Mouse (Mus musculus) macrophage (primary cell): ENCODE results near the gene Olfr204. TPM values are rescaled to one million over a fixed set of nuclear protein-coding genes. Genes with fewer than 3 reads are reported as not detected.
"Not testable (repeated sequence)": the region's sequence is repeated elsewhere in the genome, so short reads cannot be mapped to it uniquely, and the experiment has no call there.

Experiments used
- H3K27ac ChIP-seq: fragments of 350-480 bp; formaldehyde crosslinking; 2 replicates; pipeline ENCODE4 v1.9.0; 2021
- H3K36me3 ChIP-seq: fragments of 350-480 bp; formaldehyde crosslinking; 2 replicates; pipeline ENCODE4 v1.9.0; 2021; ENCODE audit errors: inconsistent target
- H3K4me3 ChIP-seq: fragments of 350-480 bp; formaldehyde crosslinking; 2 replicates; pipeline ENCODE4 v1.9.0; 2021; ENCODE audit errors: inconsistent target
- H3K79me2 ChIP-seq: fragments of 350-480 bp; formaldehyde crosslinking; 2 replicates; pipeline ENCODE4 v1.9.0; 2021; ENCODE audit errors: inconsistent target
- WGBS: methylation state at CpG from one replicate; pipeline ENCODE4 v1.1.7; 2026; ENCODE audit warnings: inconsistent platforms; ENCODE audit not compliant: missing documents; 5-methylcytosine and 5-hydroxymethylcytosine counted together
- polyA plus RNA-seq: library from polyadenylated mRNA; stranded (reverse); fragments of 250-400 nt; gene quantifications from 3 replicates; pipeline ENCODE4 v1.2.4, GENCODE M21; 2018; ENCODE audit warnings: inconsistent platforms
- total RNA-seq, 78 experiments: library from RNA; depleted of rRNA; stranded (reverse); fragments of 250-400 nt; gene quantifications; 1 replicate in 9 of 78; 2 replicates in 24 of 78; 3 replicates in 43 of 78; 4 replicates in 2 of 78; pipeline ENCODE4 v1.2.4; 2018; ENCODE audit warnings: inconsistent platforms in 56 of 78

Gene Olfr204
- not detected for total RNA-seq (2018; cell fraction: chromatin; rRNA removed)
- total RNA-seq (2018; cell fraction: cytosol; rRNA removed), result not detected
- not detected for total RNA-seq (2018; cell fraction: nucleus; rRNA removed)
- polyA plus RNA-seq, result not detected in 3 replicates

DNA sequence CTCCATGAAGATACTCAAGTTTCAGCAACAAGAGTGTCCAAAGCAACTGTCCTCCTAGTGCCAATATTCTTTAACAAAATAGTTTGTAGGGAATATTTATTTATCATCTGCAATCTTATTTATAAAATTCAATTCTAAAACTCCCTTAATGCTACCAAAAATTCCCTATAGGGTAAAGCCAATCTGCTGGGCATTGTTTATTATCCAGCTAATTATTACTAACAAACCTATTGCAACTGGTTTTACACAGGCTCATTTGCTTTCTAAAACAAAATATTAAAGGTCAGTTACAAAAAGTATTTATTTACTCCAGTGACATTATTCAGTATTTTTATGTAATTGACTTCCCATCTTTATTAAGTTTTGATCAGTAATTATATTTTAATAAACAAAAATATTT is at the start of gene Olfr204:
Gene Olfr204 (minus strand): TSS at position 101 of the 400 bp plus-strand sequence.
- no peaks in the 10 kb centered on the region for H3K36me3 ChIP-seq
- H3K4me3 ChIP-seq, result no peak within 1 kb of the TSS
- H3K79me2 ChIP-seq, result no peaks in the 10 kb centered on the region
- no peak within 1 kb of the TSS for H3K27ac ChIP-seq

DNA sequence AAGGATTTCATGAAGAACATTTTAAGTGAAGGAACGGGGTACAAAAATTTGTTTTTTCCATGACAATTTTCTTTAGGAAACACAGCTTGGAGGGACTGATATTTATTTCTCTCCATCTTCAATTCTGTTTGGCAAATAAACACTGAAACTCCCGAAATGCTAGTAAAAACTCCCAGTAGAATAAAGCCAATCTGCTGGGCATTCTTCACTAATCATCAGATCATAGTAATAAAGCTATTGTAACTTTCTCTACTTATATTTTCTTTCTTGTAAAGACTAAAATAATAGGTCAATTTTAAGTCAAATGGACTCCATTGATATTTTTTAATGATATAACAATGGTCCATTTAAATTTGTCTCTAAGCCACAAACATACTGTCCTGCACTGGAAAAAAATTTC is 45.8 kb upstream of the Olfr204 start, which contains the start of gene Olfr209:
Gene Olfr209 (minus strand): TSS at position 101 of the 400 bp plus-strand sequence.
- H3K27ac ChIP-seq, result no peak within 1 kb of the TSS
- WGBS, result 76% methylated on average over 2 of the region's 2 CpGs
- no peak within 1 kb of the TSS for H3K4me3 ChIP-seq
- no peaks in the 10 kb centered on the region for H3K79me2 ChIP-seq
- no peaks in the 10 kb centered on the region for H3K36me3 ChIP-seq

DNA sequence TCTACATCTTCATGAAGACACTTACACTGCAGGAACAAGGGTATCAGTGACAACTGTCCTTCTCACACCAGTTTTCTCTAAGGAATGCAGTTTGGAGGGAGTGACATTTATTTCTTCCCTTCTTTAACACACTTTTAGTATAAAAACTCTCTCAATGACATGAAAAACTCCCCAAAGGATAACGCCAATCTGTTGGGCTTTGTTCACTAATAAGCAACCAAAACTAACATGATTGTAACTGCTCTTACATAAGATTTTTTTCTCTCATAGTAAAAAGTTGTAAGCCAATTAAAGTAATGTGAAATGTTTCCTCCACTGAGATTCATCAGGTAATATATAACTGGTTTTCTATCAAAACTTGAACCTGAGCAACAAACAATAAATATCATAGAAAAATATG is 31.1 kb upstream of the Olfr204 start, which contains the start of gene Olfr206:
Gene Olfr206 (minus strand): TSS at position 101 of the 400 bp plus-strand sequence.
- 91% methylated on average over 1 of the region's 1 CpGs for WGBS
- no peak within 1 kb of the TSS for H3K4me3 ChIP-seq
- H3K79me2 ChIP-seq, result no peaks in the 10 kb centered on the region
- no peaks in the 10 kb centered on the region for H3K36me3 ChIP-seq
- no peak within 1 kb of the TSS for H3K27ac ChIP-seq

DNA sequence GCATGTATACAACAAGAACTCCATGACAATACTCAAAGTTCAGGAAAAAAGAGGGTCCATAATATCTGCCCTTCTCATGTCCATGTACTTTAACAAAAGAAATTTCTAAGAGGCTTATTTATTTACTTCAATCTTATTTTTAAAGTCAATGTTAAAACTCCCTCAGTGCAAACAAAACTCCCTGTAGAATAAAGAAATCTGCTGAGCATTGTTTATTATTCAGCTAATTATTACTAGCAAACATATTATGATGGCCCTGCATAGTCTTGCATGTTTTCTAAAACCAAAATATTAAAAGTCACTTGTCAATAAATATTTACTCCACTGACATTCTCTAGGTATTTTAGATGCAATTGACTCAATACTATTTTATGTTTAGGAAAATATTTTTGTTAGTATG is 13.0 kb upstream of the Olfr204 start, which contains the start of gene Olfr205:
Gene Olfr205 (minus strand): TSS at position 101 of the 400 bp plus-strand sequence.
- Histone ChIP-seq H3K4me3 (no peak within 1 kb of the TSS), H3K79me2 (no peaks in the 10 kb centered on the region), H3K36me3 (no peaks in the 10 kb centered on the region), H3K27ac (no peak within 1 kb of the TSS)

GRCm38 (mm10) chr16:59323262-59323661 is 5.2 kb upstream of the Olfr204 start:
- H3K36me3 ChIP-seq, H3K79me2 ChIP-seq, H3K4me3 ChIP-seq, H3K27ac ChIP-seq: not testable (repeated sequence)
- 60% methylated on average over 1 of the region's 1 CpGs for WGBS

GRCm38 (mm10) chr16:59298581-59298980 is 19.5 kb downstream of the Olfr204 start, which contains the start of gene Olfr203:
Gene Olfr203, plus strand, starts transcription at chr16:59298881.
- H3K27ac ChIP-seq, result no peak within 1 kb of the TSS
- H3K79me2 ChIP-seq, result no peaks in the 10 kb centered on the region
- WGBS, result 77% methylated on average over 2 of the region's 2 CpGs
- no peak within 1 kb of the TSS for H3K4me3 ChIP-seq
- H3K36me3 ChIP-seq, result no peaks in the 10 kb centered on the region

GRCm38 (mm10) chr16:59287576-59287975 is 30.5 kb downstream of the Olfr204 start:
- not testable (repeated sequence) for H3K4me3 ChIP-seq, H3K36me3 ChIP-seq, H3K79me2 ChIP-seq, H3K27ac ChIP-seq
- 62% methylated on average over 9 of the region's 9 CpGs for WGBS

- H3K79me2 ChIP-seq, result no peaks in the 10 kb centered on the region
- WGBS, result 80% methylated on average over 1 of the region's 1 CpGs
Measured at GRCm38 (mm10) chr16:59286693-59287092, 31.4 kb downstream of the Olfr204 start, which contains the start of gene Olfr202. Gene Olfr202, minus strand, starts transcription at chr16:59286793.

DNA sequence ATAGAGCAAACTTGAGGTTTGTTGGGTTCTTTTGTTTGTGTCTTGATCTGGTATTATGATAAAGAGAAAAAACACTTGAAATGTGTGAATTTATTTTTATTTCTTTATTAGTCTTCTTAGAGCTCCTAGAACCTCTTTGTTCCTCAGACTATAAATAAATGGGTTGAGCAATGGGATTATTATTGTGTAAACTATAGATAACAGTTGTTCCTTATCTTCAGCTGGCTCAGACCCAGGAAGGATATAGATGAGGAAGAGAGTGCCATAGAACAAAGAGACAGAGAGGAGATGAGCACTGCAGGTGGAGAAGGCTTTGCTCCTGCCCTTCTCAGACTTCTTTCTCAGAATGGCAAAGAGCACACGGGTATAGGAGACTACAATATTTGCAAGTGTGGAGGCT is 34.6 kb downstream of the Olfr204 start:
- 60% methylated on average over 1 of the region's 1 CpGs for whole genome bisulfite sequencing
- no peak overlapping the region for H3K4me3 ChIP-seq
- H3K36me3 ChIP-seq, result no peaks in the 10 kb centered on the region
- H3K27ac ChIP-seq, result no peak overlapping the region
- no peaks in the 10 kb centered on the region for H3K79me2 ChIP-seq

More at GRCm38 (mm10) chr16:59286693-59287092, 31.4 kb downstream of the Olfr204 start, which contains the start of gene Olfr202:
- H3K36me3 ChIP-seq, result no peaks in the 10 kb centered on the region
- H3K4me3 ChIP-seq, result no peak within 1 kb of the TSS
- no peak within 1 kb of the TSS for H3K27ac ChIP-seq

- H3K79me2 ChIP-seq, result no peaks in the 10 kb centered on the region
Measured at GRCm38 (mm10) chr16:59280542-59280941, 37.5 kb downstream of the Olfr204 start.

GRCm38 (mm10) chr16:59272532-59272931 is 45.5 kb downstream of the Olfr204 start, which contains the start of gene Olfr201:
Gene Olfr201, minus strand, starts transcription at chr16:59272632.
- not testable (repeated sequence) for H3K4me3 ChIP-seq, H3K27ac ChIP-seq
- 85% methylated on average over 4 of the region's 4 CpGs for WGBS

More at GRCm38 (mm10) chr16:59280542-59280941, 37.5 kb downstream of the Olfr204 start:
- Histone ChIP-seq H3K36me3 (no peaks in the 10 kb centered on the region), H3K27ac (no peak overlapping the region), H3K4me3 (no peak overlapping the region)
- WGBS, result 62% methylated on average over 3 of the region's 3 CpGs

DNA sequence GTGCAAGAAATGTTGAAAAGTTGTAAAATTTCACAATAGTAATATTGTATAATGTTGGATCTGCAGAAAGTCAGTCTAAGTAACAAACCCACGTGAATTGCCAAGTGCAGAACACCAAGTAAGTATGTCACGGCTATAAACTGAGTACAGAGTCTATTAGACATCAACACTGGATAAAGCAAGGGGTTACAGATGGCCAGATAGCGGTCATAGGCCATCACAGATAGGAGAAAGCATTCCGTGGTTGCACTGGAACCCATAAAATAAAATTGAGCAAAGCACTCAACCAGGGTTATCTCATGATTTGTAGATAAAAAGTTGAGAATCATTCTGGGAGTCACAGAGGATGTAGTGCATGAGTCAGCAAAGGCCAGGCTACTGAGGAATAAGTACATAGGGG is 49.0 kb downstream of the Olfr204 start:
- H3K36me3 ChIP-seq, H3K27ac ChIP-seq, H3K79me2 ChIP-seq, H3K4me3 ChIP-seq: not testable (repeated sequence)
- WGBS, result 68% methylated on average over 4 of the region's 4 CpGs

More at GRCm38 (mm10) chr16:59272532-59272931, 45.5 kb downstream of the Olfr204 start, which contains the start of gene Olfr201:
- H3K79me2 ChIP-seq, H3K36me3 ChIP-seq: not testable (repeated sequence)

Other genes starting within 250 kb of the Olfr204 start
- gene Olfr190, start 240.2 kb downstream of the Olfr204 start, polyA plus RNA-seq, result not detected in 3 replicates
- not detected in 3 replicates for gene Olfr191, start 228.4 kb downstream of the Olfr204 start, polyA plus RNA-seq
- not detected in 3 replicates for gene Olfr193, start 206.4 kb downstream of the Olfr204 start, polyA plus RNA-seq
- not detected in 3 replicates for gene Olfr194, start 197.2 kb downstream of the Olfr204 start, polyA plus RNA-seq
- gene Olfr195, start 171.2 kb downstream of the Olfr204 start, polyA plus RNA-seq, result not detected in 3 replicates
- not detected in 3 replicates for gene Olfr196, start 147.8 kb downstream of the Olfr204 start, polyA plus RNA-seq
- not detected in 3 replicates for gene Olfr198, start 114.7 kb downstream of the Olfr204 start, polyA plus RNA-seq
- not detected in 3 replicates for gene Olfr199, start 98.5 kb downstream of the Olfr204 start, polyA plus RNA-seq
- not detected in 3 replicates for gene Olfr201, start 45.6 kb downstream of the Olfr204 start, polyA plus RNA-seq
- not detected in 3 replicates for gene Olfr202, start 31.5 kb downstream of the Olfr204 start, polyA plus RNA-seq
- not detected in 3 replicates for gene Olfr203, start 19.4 kb downstream of the Olfr204 start, polyA plus RNA-seq
- gene Olfr205, start 12.9 kb upstream of the Olfr204 start, polyA plus RNA-seq, result not detected in 3 replicates
- not detected in 3 replicates for gene Olfr206, start 31.0 kb upstream of the Olfr204 start, polyA plus RNA-seq
- not detected in 3 replicates for gene Olfr209, start 45.7 kb upstream of the Olfr204 start, polyA plus RNA-seq
- gene Gabrr3, start 89.1 kb upstream of the Olfr204 start, polyA plus RNA-seq, result not detected in 3 replicates
- gene Riox2, start 153.5 kb upstream of the Olfr204 start, polyA plus RNA-seq, result 16.2 to 32.5 TPM (median 30.8 TPM) in 3 replicates